Mouse (Mus musculus): ENCODE measurements at regions not wholly inside any gene's neighbourhood (a gene's known extent, or its start where the extent isn't known, plus 50 kb on each side); places are given as distances from the start of the nearest gene placed in this dataset.

- WGBS = 60% methylated on average over 7 of the region's 7 CpGs
- H3K36me3 ChIP-seq (ENCODE audit: control insufficient read depth, insufficient read depth, low read length) = no peaks in the 10 kb centered on the region
- H3K4me3 ChIP-seq (ENCODE audit: low read depth, low read length) = no peak overlapping the region
- DNase-seq (ENCODE audit: low spot score) (no peak), ATAC-seq (replicated peaks; ENCODE audit: low FRiP score) (no peak)
- H3K9me3 ChIP-seq (ENCODE audit: control insufficient read depth, low read length) = no peaks in the 10 kb centered on the region
- no peak overlapping the region for H3K27ac ChIP-seq (ENCODE audit: low read depth, low read length)
- no peaks in the 10 kb centered on the region for H3K4me1 ChIP-seq (replicated peaks; ENCODE audit: control insufficient read depth, insufficient read depth, low read length)
- no peak overlapping the region for H3K9ac ChIP-seq (ENCODE audit: low read depth, low read length)
- H3K4me2 ChIP-seq = no peak overlapping the region
- no peaks in the 10 kb centered on the region for H3K27me3 ChIP-seq (replicated peaks; ENCODE audit: control insufficient read depth, insufficient read depth, low read length)
These were observed 250.1 kb upstream of the Ank start for GRCm38 (mm10) chr15:27216387-27216786.

DNA sequence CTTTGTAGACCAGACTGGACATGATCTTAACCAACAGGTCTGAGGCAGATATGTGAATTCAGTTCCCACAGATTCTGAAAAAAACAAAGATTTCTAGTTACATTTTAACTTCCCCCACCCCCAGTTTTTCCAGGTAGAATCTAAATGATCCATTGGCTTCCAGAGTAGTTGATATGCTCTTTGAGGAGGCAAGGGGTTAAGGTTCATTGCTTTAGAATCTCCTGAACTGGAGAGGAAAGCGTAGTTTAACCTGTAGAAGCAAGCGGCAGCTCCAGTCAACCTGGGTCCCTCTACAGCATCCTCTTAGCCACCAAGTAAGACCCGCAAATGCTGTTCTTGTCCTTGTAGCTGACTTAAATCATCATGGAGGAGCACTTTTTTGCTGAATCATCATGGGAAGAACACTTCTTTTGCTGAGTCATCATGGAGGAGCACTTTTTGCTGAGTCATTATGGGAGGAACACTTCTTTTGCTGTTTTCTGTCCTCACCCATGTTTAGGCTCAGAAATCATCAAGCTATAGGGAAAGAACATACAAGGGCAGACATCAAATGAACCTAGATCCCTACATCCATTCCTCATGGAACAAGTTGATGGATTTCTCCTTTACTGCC lies 247.2 kb upstream of the Ank start:
- H3K9me3 ChIP-seq (ENCODE audit: control insufficient read depth, low read length) = no peaks in the 10 kb centered on the region
- H3K27me3 ChIP-seq (replicated peaks; ENCODE audit: control insufficient read depth, insufficient read depth, low read length) = no peaks in the 10 kb centered on the region
- WGBS = 85% methylated on average over 3 of the region's 3 CpGs

GRCm38 (mm10) chr15:27223610-27224511 lies 242.6 kb upstream of the Ank start:
- Histone ChIP-seq H3K27me3 (replicated peaks; ENCODE audit: control insufficient read depth, insufficient read depth, low read length) (no peaks in the 10 kb centered on the region), H3K4me2 (no peak overlapping the region), H3K4me3 (ENCODE audit: low read depth, low read length) (no peak overlapping the region), H3K27ac (ENCODE audit: low read depth, low read length) (no peak overlapping the region), H3K36me3 (ENCODE audit: control insufficient read depth, insufficient read depth, low read length) (no peaks in the 10 kb centered on the region), H3K4me1 (replicated peaks; ENCODE audit: control insufficient read depth, insufficient read depth, low read length) (no peaks in the 10 kb centered on the region), H3K9ac (ENCODE audit: low read depth, low read length) (no peak overlapping the region), H3K9me3 (ENCODE audit: control insufficient read depth, low read length) (no peaks in the 10 kb centered on the region)
- no peak for ATAC-seq (replicated peaks; ENCODE audit: low FRiP score)
- whole genome bisulfite sequencing = 72% methylated on average over 14 of the region's 14 CpGs
- no peak for DNase-seq (ENCODE audit: low spot score)

More for the DNA sequence above, 247.2 kb upstream of the Ank start:
- H3K4me3 ChIP-seq (ENCODE audit: low read depth, low read length) = no peak overlapping the region
- no peak overlapping the region for H3K4me2 ChIP-seq
- ATAC-seq (replicated peaks; ENCODE audit: low FRiP score) (no peak), DNase-seq (ENCODE audit: low spot score) (no peak)
- no peaks in the 10 kb centered on the region for H3K36me3 ChIP-seq (ENCODE audit: control insufficient read depth, insufficient read depth, low read length)
- no peak overlapping the region for H3K27ac ChIP-seq (ENCODE audit: low read depth, low read length)
- H3K9ac ChIP-seq (ENCODE audit: low read depth, low read length) = no peak overlapping the region
- H3K4me1 ChIP-seq (replicated peaks; ENCODE audit: control insufficient read depth, insufficient read depth, low read length) = no peaks in the 10 kb centered on the region

DNA sequence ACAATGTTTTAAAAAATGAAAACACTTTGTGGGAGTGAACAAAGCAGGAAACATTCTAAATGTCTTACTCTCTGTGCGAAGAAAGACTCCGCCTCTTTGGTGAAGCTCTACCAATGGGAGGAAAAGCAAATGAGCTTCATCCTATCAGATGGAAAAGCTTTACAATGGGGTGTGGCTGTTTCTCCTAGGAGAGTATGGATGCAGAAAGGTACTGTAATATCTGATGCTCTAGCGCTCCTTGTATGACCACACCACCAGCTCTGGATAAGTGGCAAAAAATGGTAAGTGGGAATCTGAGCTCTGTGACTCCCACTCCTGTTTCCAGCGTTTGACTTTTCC lies 242.0 kb upstream of the Ank start:
- no peaks in the 10 kb centered on the region for H3K4me1 ChIP-seq (replicated peaks; ENCODE audit: control insufficient read depth, insufficient read depth, low read length)
- WGBS = 81% methylated on average over 4 of the region's 4 CpGs
- DNase-seq (ENCODE audit: low spot score) (no peak), ATAC-seq (replicated peaks; ENCODE audit: low FRiP score) (no peak)
- no peaks in the 10 kb centered on the region for H3K36me3 ChIP-seq (ENCODE audit: control insufficient read depth, insufficient read depth, low read length)
- H3K27ac ChIP-seq (ENCODE audit: low read depth, low read length) = no peak overlapping the region
- no peak overlapping the region for H3K4me2 ChIP-seq
- no peaks in the 10 kb centered on the region for H3K9me3 ChIP-seq (ENCODE audit: control insufficient read depth, low read length)
- H3K27me3 ChIP-seq (replicated peaks; ENCODE audit: control insufficient read depth, insufficient read depth, low read length) = no peaks in the 10 kb centered on the region
- H3K9ac ChIP-seq (ENCODE audit: low read depth, low read length) = no peak overlapping the region
- no peak overlapping the region for H3K4me3 ChIP-seq (ENCODE audit: low read depth, low read length)

DNA sequence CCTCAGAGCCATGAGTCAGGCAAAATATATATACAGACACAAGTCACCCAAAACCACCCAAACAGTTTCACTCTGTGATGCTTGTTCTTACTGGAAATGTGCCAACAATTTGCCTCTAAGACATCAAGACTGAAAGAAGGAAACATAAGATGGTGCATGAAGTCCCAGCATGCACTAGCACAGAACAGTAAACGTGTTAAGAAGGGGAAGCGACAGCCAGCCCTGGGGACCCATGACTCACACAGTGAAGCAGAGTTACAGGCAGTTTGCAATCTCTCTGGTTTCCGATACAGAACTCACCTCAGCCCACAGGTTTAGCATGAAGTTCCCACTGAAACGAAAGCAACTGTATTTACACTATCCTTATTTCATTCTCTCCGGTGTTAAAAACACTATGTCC lies 233.7 kb upstream of the Ank start:
- Histone ChIP-seq H3K9me3 (ENCODE audit: control insufficient read depth, low read length) (no peaks in the 10 kb centered on the region), H3K27me3 (replicated peaks; ENCODE audit: control insufficient read depth, insufficient read depth, low read length) (no peaks in the 10 kb centered on the region), H3K4me3 (ENCODE audit: low read depth, low read length) (no peak overlapping the region), H3K4me2 (no peak overlapping the region), H3K9ac (ENCODE audit: low read depth, low read length) (no peak overlapping the region), H3K27ac (ENCODE audit: low read depth, low read length) (no peak overlapping the region), H3K4me1 (replicated peaks; ENCODE audit: control insufficient read depth, insufficient read depth, low read length) (no peaks in the 10 kb centered on the region), H3K36me3 (ENCODE audit: control insufficient read depth, insufficient read depth, low read length) (no peaks in the 10 kb centered on the region)
- DNase-seq (ENCODE audit: low spot score) (no peak), ATAC-seq (replicated peaks; ENCODE audit: low FRiP score) (no peak)
- WGBS = 72% methylated on average over 5 of the region's 5 CpGs

- H3K9me3 ChIP-seq (ENCODE audit: control insufficient read depth, low read length) = no peaks in the 10 kb centered on the region
- H3K9ac ChIP-seq (ENCODE audit: low read depth, low read length) = no peak overlapping the region
- WGBS = 16% methylated on average over 4 of the region's 4 CpGs
- H3K4me3 ChIP-seq (ENCODE audit: low read depth, low read length) = no peak overlapping the region
- no peak for ATAC-seq (replicated peaks; ENCODE audit: low FRiP score)
- no peak overlapping the region for H3K27ac ChIP-seq (ENCODE audit: low read depth, low read length)
- no peaks in the 10 kb centered on the region for H3K4me1 ChIP-seq (replicated peaks; ENCODE audit: control insufficient read depth, insufficient read depth, low read length)
- no peak overlapping the region for H3K4me2 ChIP-seq
- H3K36me3 ChIP-seq (ENCODE audit: control insufficient read depth, insufficient read depth, low read length) = no peaks in the 10 kb centered on the region
- H3K27me3 ChIP-seq (replicated peaks; ENCODE audit: control insufficient read depth, insufficient read depth, low read length) = no peaks in the 10 kb centered on the region
- no peak for DNase-seq (ENCODE audit: low spot score)
These were observed 231.7 kb upstream of the Ank start for GRCm38 (mm10) chr15:27234770-27235169.

DNA sequence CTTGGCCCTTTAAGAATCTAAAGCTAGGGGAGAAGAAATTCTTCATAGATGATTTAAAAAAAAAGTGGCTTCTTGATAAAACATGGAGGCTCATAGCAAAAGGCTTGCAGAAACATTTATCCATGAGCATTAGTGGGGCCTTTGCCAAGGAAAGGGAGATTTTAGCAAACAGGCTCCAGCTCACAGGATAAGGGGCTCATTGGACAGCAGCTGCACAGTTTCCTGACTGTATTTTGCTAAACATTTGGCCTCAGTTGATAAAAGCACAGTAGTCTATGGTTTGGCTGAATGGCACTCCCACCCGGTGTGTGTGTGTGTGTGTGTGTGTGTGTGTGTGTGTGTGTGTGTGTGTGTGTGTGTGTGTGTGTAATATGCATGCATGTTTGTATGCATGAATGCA lies 228.2 kb upstream of the Ank start:
- DNase-seq (ENCODE audit: low spot score) = no peak
- H3K9ac ChIP-seq (ENCODE audit: low read depth, low read length) = no peak overlapping the region

DNA sequence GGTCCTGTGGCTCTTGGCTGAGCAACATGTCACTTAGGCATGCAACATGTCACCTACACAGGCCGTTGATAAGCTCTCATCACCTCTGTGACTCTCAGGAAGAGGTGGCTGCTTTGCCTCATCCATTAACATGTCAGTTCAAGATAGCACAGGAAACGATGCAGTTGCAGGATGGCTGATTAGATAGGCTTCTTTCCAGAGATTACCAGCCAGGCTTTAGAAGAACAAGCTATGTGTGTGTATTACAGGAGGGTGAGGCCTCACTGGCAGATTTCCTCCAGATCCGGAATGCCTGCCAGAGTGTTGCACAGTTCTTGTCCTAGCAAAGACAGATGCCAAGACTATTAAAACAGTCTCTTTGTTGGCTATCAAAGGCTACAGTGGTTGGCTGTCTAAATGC lies 220.2 kb upstream of the Ank start:
- no peak overlapping the region for H3K9ac ChIP-seq (ENCODE audit: low read depth, low read length)
- H3K4me2 ChIP-seq = no peak overlapping the region
- WGBS = 15% methylated on average over 3 of the region's 3 CpGs
- ATAC-seq (replicated peaks; ENCODE audit: low FRiP score) = no peak
- no peak overlapping the region for H3K4me3 ChIP-seq (ENCODE audit: low read depth, low read length)
- H3K27me3 ChIP-seq (replicated peaks; ENCODE audit: control insufficient read depth, insufficient read depth, low read length) = no peaks in the 10 kb centered on the region
- H3K27ac ChIP-seq (ENCODE audit: low read depth, low read length) = no peak overlapping the region
- H3K36me3 ChIP-seq (ENCODE audit: control insufficient read depth, insufficient read depth, low read length) = no peaks in the 10 kb centered on the region
- no peaks in the 10 kb centered on the region for H3K9me3 ChIP-seq (ENCODE audit: control insufficient read depth, low read length)
- no peaks in the 10 kb centered on the region for H3K4me1 ChIP-seq (replicated peaks; ENCODE audit: control insufficient read depth, insufficient read depth, low read length)
- no peak for DNase-seq (ENCODE audit: low spot score)

More for the DNA sequence above, 228.2 kb upstream of the Ank start:
- H3K27ac ChIP-seq (ENCODE audit: low read depth, low read length) = no peak overlapping the region
- no peaks in the 10 kb centered on the region for H3K27me3 ChIP-seq (replicated peaks; ENCODE audit: control insufficient read depth, insufficient read depth, low read length)
- no peaks in the 10 kb centered on the region for H3K4me1 ChIP-seq (replicated peaks; ENCODE audit: control insufficient read depth, insufficient read depth, low read length)
- no peak overlapping the region for H3K4me3 ChIP-seq (ENCODE audit: low read depth, low read length)
- H3K9me3 ChIP-seq (ENCODE audit: control insufficient read depth, low read length) = no peaks in the 10 kb centered on the region
- H3K4me2 ChIP-seq = no peak overlapping the region
- ATAC-seq (replicated peaks; ENCODE audit: low FRiP score) = no peak
- WGBS = 68% methylated on average over 1 of the region's 1 CpGs
- H3K36me3 ChIP-seq (ENCODE audit: control insufficient read depth, insufficient read depth, low read length) = no peaks in the 10 kb centered on the region
